Mouse (Mus musculus) liver, adult 2 months (tissue): ENCODE measurements around the gene Pttg1ip.

Experiments
- CTCF ChIP-seq: fragments of 200-500 bp; IDR thresholded peaks from 2 replicates; pipeline ENCODE4 v1.5.1; 2011; ENCODE audit warnings: low read depth, low read length, control low read depth
- POLR2A ChIP-seq: fragments of 200-500 bp; IDR thresholded peaks from 2 replicates; pipeline ENCODE4 v1.6.1; 2011; ENCODE audit warnings: low read length, control low read depth; ENCODE audit not compliant: insufficient read depth; ENCODE audit errors: extremely low read depth

- TF ChIP-seq CTCF (no peak), POLR2A (no peak)
These were observed 31.9 kb downstream of the Pttg1ip start for GRCm38 (mm10) chr10:77613409-77613808.
